Mouse (Mus musculus): ENCODE measurements around the gene Pde4a. TPM values are rescaled to one million over a fixed set of nuclear protein-coding genes. Genes with fewer than 3 reads are reported as not detected.
A peak's percentile ranks its signal among the peaks of the same experiment; 100 is the strongest.

Pde4a gene
- polyA plus RNA-seq, 1 experiment, result 77.0 TPM

- TF ChIP-seq POLR2A (IDR thresholded peaks at IDR 0.05; ENCODE audit: extremely low read depth, insufficient read depth, low read length), result no peak
- TF ChIP-seq CTCF (IDR thresholded peaks at IDR 0.05; ENCODE audit: extremely low read depth, insufficient read depth, low read length), result no peak
- peaks cover 4% of the 10 kb centered on the region for H3K4me1 ChIP-seq (ENCODE audit: control insufficient read depth, insufficient read depth, low read length)
- H3K27ac ChIP-seq (ENCODE audit: insufficient read depth, low read length), result no peak overlapping the region
- H3K4me3 ChIP-seq (ENCODE audit: insufficient read depth, low read length), result no peak overlapping the region
These were observed 67.9 kb downstream of the Pde4a start for GRCm38 (mm10) chr9:21233366-21233765.

DNA sequence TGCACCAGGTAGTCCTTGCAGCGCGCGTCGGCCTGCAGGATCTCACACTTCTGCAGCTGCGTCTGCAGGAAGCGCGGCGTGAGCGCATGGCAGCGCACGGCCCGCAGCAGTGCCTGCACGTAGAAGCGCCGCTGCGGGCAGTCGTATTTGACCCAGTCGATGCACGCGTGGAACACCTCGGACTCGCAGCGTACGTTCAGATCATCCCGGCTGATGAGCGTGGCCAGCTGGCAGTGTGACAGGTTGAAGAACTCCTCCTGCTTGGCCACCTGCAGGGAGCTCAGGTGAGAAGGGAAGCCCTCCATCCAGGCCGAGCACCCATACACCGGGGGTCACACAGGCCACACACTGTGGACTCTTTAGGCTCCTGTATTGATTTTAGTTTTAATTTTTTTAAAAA lies 68.3 kb downstream of the Pde4a start:
- no peak overlapping the region for H3K27ac ChIP-seq (ENCODE audit: insufficient read depth, low read length)
- peaks cover 4% of the 10 kb centered on the region for H3K4me1 ChIP-seq (ENCODE audit: control insufficient read depth, insufficient read depth, low read length)
- TF ChIP-seq CTCF (IDR thresholded peaks at IDR 0.05; ENCODE audit: extremely low read depth, insufficient read depth, low read length) (no peak), POLR2A (IDR thresholded peaks at IDR 0.05; ENCODE audit: extremely low read depth, insufficient read depth, low read length) (no peak)
- no peak overlapping the region for H3K4me3 ChIP-seq (ENCODE audit: insufficient read depth, low read length)

GRCm38 (mm10) chr9:21235341-21235740 lies 69.8 kb downstream of the Pde4a start:
- no peak for TF ChIP-seq POLR2A (IDR thresholded peaks at IDR 0.05; ENCODE audit: extremely low read depth, insufficient read depth, low read length)
- TF ChIP-seq CTCF (IDR thresholded peaks at IDR 0.05; ENCODE audit: extremely low read depth, insufficient read depth, low read length), result no peak
- no peak overlapping the region for H3K4me3 ChIP-seq (ENCODE audit: insufficient read depth, low read length)
- H3K4me1 ChIP-seq (ENCODE audit: control insufficient read depth, insufficient read depth, low read length), result peaks cover 4% of the 10 kb centered on the region
- H3K27ac ChIP-seq (ENCODE audit: insufficient read depth, low read length), result no peak overlapping the region

GRCm38 (mm10) chr9:21236991-21237367 lies 71.5 kb downstream of the Pde4a start:
- H3K4me3 ChIP-seq (ENCODE audit: insufficient read depth, low read length), result peak overlapping the region; percentile 92; the same call in 1 of the 2 replicates

DNA sequence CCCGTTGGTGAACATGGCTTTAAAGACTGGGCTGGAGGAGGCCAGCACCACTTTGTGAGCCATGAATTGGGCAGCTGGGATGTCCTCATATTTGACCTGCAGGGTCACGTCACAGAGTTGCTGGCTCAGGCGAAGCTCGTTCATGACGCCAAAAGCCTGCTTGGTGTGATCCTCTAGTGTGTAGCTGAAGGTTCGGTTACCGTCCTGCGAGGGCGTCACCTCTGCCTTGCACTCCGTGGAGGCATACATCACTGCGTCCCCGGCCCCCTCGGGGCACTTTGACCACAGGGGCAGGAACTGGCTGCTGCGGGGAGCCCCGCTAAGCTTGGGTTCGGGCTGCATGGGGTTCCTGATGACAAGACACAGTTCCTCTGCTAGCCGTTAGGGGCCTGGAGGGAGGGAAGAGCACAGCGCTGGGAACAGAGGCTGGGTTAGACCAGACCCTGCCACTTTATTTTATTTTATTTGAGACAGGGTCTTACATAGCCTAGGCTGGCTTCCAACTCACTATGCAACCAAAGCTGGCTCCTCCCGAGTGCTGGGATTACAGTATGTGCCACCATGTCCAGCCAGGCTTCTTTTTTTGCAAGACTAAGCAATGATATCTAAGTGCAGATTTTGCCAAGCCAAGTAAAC lies 72.0 kb downstream of the Pde4a start:
- peak overlapping the region; percentile 98; the same call in 1 of the 2 replicates for H3K27ac ChIP-seq (ENCODE audit: insufficient read depth, low read length)
- peak overlapping the region; percentile 92 for H3K4me3 ChIP-seq (ENCODE audit: insufficient read depth, low read length)
- TF ChIP-seq CTCF (IDR thresholded peaks at IDR 0.05; ENCODE audit: extremely low read depth, insufficient read depth, low read length) (peak; percentile 15; the same call in 1 of the 2 replicates), POLR2A (IDR thresholded peaks at IDR 0.05; ENCODE audit: extremely low read depth, insufficient read depth, low read length) (no peak)
- H3K4me1 ChIP-seq (ENCODE audit: control insufficient read depth, insufficient read depth, low read length), result peaks cover 4% of the 10 kb centered on the region

More at GRCm38 (mm10) chr9:21236991-21237367, 71.5 kb downstream of the Pde4a start:
- Histone ChIP-seq H3K27ac (ENCODE audit: insufficient read depth, low read length) (no peak overlapping the region), H3K4me1 (ENCODE audit: control insufficient read depth, insufficient read depth, low read length) (peaks cover 4% of the 10 kb centered on the region)
- no peak for TF ChIP-seq POLR2A (IDR thresholded peaks at IDR 0.05; ENCODE audit: extremely low read depth, insufficient read depth, low read length)
- no peak for TF ChIP-seq CTCF (IDR thresholded peaks at IDR 0.05; ENCODE audit: extremely low read depth, insufficient read depth, low read length)

DNA sequence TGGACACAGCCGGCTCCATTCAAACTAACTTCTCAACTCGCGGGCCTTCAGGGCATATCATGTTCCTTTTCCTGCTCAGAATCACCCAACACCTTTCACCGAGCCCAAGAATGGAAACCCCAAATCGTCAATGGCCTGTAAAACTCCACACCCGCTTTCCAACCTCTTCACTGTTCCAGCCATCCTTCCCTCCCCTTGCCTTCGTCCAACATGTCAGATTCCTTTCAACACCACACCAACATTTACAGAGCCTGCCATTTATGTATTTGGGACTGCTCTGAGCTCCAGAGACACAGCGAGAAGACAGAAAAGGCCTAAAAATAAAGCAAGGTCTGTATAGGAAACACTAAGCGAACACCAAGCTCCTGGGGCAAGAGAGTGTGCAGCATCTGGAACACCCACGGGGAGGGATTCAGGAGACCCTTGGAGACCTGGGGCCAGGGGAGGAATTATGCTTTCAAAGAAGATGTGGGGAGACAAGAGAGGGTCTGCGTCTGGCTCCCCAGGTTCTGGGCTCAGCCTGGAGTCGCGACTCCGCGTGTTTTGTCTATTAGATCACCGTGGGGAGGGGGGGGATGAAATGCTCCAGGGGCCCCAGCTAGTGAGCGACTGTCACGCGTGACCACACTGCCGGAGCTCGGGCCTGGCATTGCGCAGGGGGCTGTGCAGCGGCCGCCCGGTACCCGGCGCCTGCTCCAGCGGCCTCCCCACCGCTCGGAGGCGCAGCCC lies 72.7 kb downstream of the Pde4a start:
- Histone ChIP-seq H3K27ac (ENCODE audit: insufficient read depth, low read length) (peak overlapping the region; percentile 98), H3K4me1 (ENCODE audit: control insufficient read depth, insufficient read depth, low read length) (peaks cover 4% of the 10 kb centered on the region), H3K4me3 (ENCODE audit: insufficient read depth, low read length) (peak overlapping the region; percentile 92)
- no peak for TF ChIP-seq CTCF (IDR thresholded peaks at IDR 0.05; ENCODE audit: extremely low read depth, insufficient read depth, low read length)
- TF ChIP-seq POLR2A (IDR thresholded peaks at IDR 0.05; ENCODE audit: extremely low read depth, insufficient read depth, low read length), result no peak

- TF ChIP-seq CTCF (IDR thresholded peaks at IDR 0.05; ENCODE audit: extremely low read depth, insufficient read depth, low read length) (no peak), POLR2A (IDR thresholded peaks at IDR 0.05; ENCODE audit: extremely low read depth, insufficient read depth, low read length) (0 out of 2 replicates have a peak, but pooled peaks have one; percentile 35)
These were observed 73.4 kb downstream of the Pde4a start, which contains the start of gene Keap1 for GRCm38 (mm10) chr9:21238733-21239464. Gene Keap1 (minus strand): TSS chr9:21239361.

GRCm38 (mm10) chr9:21239465-21239848 lies 73.9 kb downstream of the Pde4a start:
- H3K4me3 ChIP-seq (ENCODE audit: insufficient read depth, low read length), result peak overlapping the region; percentile 92
- no peak overlapping the region for H3K27ac ChIP-seq (ENCODE audit: insufficient read depth, low read length)
- peaks cover 4% of the 10 kb centered on the region for H3K4me1 ChIP-seq (ENCODE audit: control insufficient read depth, insufficient read depth, low read length)
- TF ChIP-seq POLR2A (IDR thresholded peaks at IDR 0.05; ENCODE audit: extremely low read depth, insufficient read depth, low read length) (no peak), CTCF (IDR thresholded peaks at IDR 0.05; ENCODE audit: extremely low read depth, insufficient read depth, low read length) (no peak)

More at GRCm38 (mm10) chr9:21238733-21239464, 73.4 kb downstream of the Pde4a start, which contains the start of gene Keap1:
- H3K4me1 ChIP-seq (ENCODE audit: control insufficient read depth, insufficient read depth, low read length), result peaks cover 4% of the 10 kb centered on the region
- peak within 1 kb of the TSS; percentile 92 for H3K4me3 ChIP-seq (ENCODE audit: insufficient read depth, low read length)
- H3K27ac ChIP-seq (ENCODE audit: insufficient read depth, low read length), result peak within 1 kb of the TSS; percentile 98

DNA sequence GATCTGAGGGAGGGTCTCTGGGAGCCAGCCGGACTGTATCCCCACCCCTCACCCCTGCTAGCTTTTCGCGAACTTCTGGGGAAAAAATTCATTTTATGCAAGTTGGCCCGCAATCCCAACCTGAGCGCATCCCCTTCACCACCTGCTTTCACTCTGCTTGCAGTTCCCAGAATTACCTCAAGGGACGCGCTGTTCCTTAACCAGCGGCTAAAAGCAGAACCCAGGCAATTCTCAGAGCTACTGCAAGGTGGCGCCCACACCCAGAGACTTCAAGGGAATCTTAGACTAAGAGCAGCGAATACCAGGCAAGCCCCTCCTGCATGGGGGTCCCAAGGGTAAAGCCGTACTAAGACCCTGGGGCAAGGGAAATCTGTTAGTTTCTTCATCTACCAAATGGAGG lies 75.8 kb downstream of the Pde4a start:
- no peak overlapping the region for H3K4me3 ChIP-seq (ENCODE audit: insufficient read depth, low read length)
- TF ChIP-seq POLR2A (IDR thresholded peaks at IDR 0.05; ENCODE audit: extremely low read depth, insufficient read depth, low read length), result no peak
- TF ChIP-seq CTCF (IDR thresholded peaks at IDR 0.05; ENCODE audit: extremely low read depth, insufficient read depth, low read length), result peak; percentile 99
- peaks cover 4% of the 10 kb centered on the region for H3K4me1 ChIP-seq (ENCODE audit: control insufficient read depth, insufficient read depth, low read length)
- no peak overlapping the region for H3K27ac ChIP-seq (ENCODE audit: insufficient read depth, low read length)
